Mouse (Mus musculus) adrenal gland, postnatal 14 days (tissue): ENCODE results near the gene Dyrk1b. TPM values are rescaled to one million over a fixed set of nuclear protein-coding genes. Genes with fewer than 3 reads are reported as not detected.
"Not testable (repeated sequence)": the region's sequence is repeated elsewhere in the genome, so short reads cannot be mapped to it uniquely, and the experiment has no call there.

ENCODE experiments used
- DNase-seq: peaks from one replicate; pipeline ENCODE4 v3.0.0; 2021; ENCODE audit warnings: mixed read lengths
- total RNA-seq: library from RNA; stranded (reverse); gene quantifications from 2 replicates; pipeline ENCODE4 v1.2.3, GENCODE M21; 2021

Dyrk1b gene
- total RNA-seq, 1 experiment from 2014 or later = 34.7 TPM

GRCm38 (mm10) chr7:28195414-28196098 is 16.3 kb downstream of the Dyrk1b start:
- no peak for DNase-seq

- peak; percentile 59 for DNase-seq
Observed at GRCm38 (mm10) chr7:28196528-28196927, 17.3 kb downstream of the Dyrk1b start.

- no peak for DNase-seq
Observed at GRCm38 (mm10) chr7:28199054-28199453, 19.8 kb downstream of the Dyrk1b start.

- DNase-seq = peak; percentile 78
Observed at GRCm38 (mm10) chr7:28203207-28204108, 24.2 kb downstream of the Dyrk1b start.

- DNase-seq = peak; percentile 62
Observed at GRCm38 (mm10) chr7:28206044-28206600, 26.9 kb downstream of the Dyrk1b start.

GRCm38 (mm10) chr7:28208396-28208987 is 29.2 kb downstream of the Dyrk1b start:
- DNase-seq = no peak

- DNase-seq = peak; percentile 83
Observed at GRCm38 (mm10) chr7:28208988-28209508, 29.8 kb downstream of the Dyrk1b start.

GRCm38 (mm10) chr7:28210731-28211130 is 31.5 kb downstream of the Dyrk1b start:
- no peak for DNase-seq

- DNase-seq = peak; percentile 88
Observed at GRCm38 (mm10) chr7:28214142-28214541, 34.9 kb downstream of the Dyrk1b start.

- DNase-seq = not testable (repeated sequence)
Observed at GRCm38 (mm10) chr7:28215950-28216349, 36.7 kb downstream of the Dyrk1b start.

- DNase-seq = not testable (repeated sequence)
Observed at GRCm38 (mm10) chr7:28217811-28218210, 38.5 kb downstream of the Dyrk1b start.

GRCm38 (mm10) chr7:28218951-28219740 is 39.9 kb downstream of the Dyrk1b start:
- peak; percentile 52 for DNase-seq

- DNase-seq = not testable (repeated sequence)
Observed at GRCm38 (mm10) chr7:28226836-28227235, 47.6 kb downstream of the Dyrk1b start.

GRCm38 (mm10) chr7:28227421-28227820 is 48.2 kb downstream of the Dyrk1b start:
- not testable (repeated sequence) for DNase-seq

Other genes with a start within 250 kb of the Dyrk1b start
- gene Zfp780b, start 200.3 kb upstream of the Dyrk1b start, total RNA-seq = 9.9 and 12.0 TPM in 2 replicates
- 2.7 and 3.4 TPM in 2 replicates for gene Zfp850, start 165.4 kb upstream of the Dyrk1b start, total RNA-seq
- 158 and 171 TPM in 2 replicates for gene Psmc4, start 129.4 kb upstream of the Dyrk1b start, total RNA-seq
- gene Fcgbp, start 108.2 kb upstream of the Dyrk1b start, total RNA-seq = not detected in 2 replicates
- not detected in 2 replicates for gene 9530053A07Rik, start 50.0 kb upstream of the Dyrk1b start, total RNA-seq
- 111 and 122 TPM in 2 replicates for gene Fbl, start 9.8 kb upstream of the Dyrk1b start, total RNA-seq
- gene Eid2, start 88.4 kb downstream of the Dyrk1b start, total RNA-seq = 27.4 and 29.8 TPM in 2 replicates
- gene Eid2b, start 98.3 kb downstream of the Dyrk1b start, total RNA-seq = 14.2 and 14.3 TPM in 2 replicates
- not detected in 2 replicates for gene Selenov, start 111.7 kb downstream of the Dyrk1b start, total RNA-seq
- gene Dll3, start 122.8 kb downstream of the Dyrk1b start, total RNA-seq = 0.41 and 0.56 TPM in 2 replicates
- 94.7 and 100 TPM in 2 replicates for gene Timm50, start 132.6 kb downstream of the Dyrk1b start, total RNA-seq
- gene Supt5, start 159.3 kb downstream of the Dyrk1b start, total RNA-seq = 122 and 127 TPM in 2 replicates
- 937 and 1,132 TPM in 2 replicates for gene Rps16, start 171.2 kb downstream of the Dyrk1b start, total RNA-seq
- gene Plekhg2, start 193.1 kb downstream of the Dyrk1b start, total RNA-seq = 27.9 and 32.6 TPM in 2 replicates
- gene Zfp36, start 200.8 kb downstream of the Dyrk1b start, total RNA-seq = 27.9 and 30.7 TPM in 2 replicates
- 29.6 and 30.5 TPM in 2 replicates for gene Med29, start 213.2 kb downstream of the Dyrk1b start, total RNA-seq
- gene Paf1, start 213.5 kb downstream of the Dyrk1b start, total RNA-seq = 77.0 and 87.6 TPM in 2 replicates